Mouse (Mus musculus): ENCODE data around the gene Wsb1. TPM values are rescaled to one million over a fixed set of nuclear protein-coding genes. Genes with fewer than 3 reads are reported as not detected.
A peak's percentile ranks its signal among the peaks of the same experiment; 100 is the strongest.

Wsb1 gene
- polyA plus RNA-seq, 1 experiment from 2014 or later, result 114 TPM

- no peak overlapping the region for H3K4me2 ChIP-seq
- no peak for DNase-seq (ENCODE audit: low spot score)
- no peak for ATAC-seq (replicated peaks; ENCODE audit: low FRiP score)
- no peak overlapping the region for H3K27ac ChIP-seq (ENCODE audit: low read depth, low read length)
- H3K9ac ChIP-seq (ENCODE audit: low read depth, low read length), result no peak overlapping the region
- H3K27me3 ChIP-seq (replicated peaks; ENCODE audit: control insufficient read depth, insufficient read depth, low read length), result no peaks in the 10 kb centered on the region
- H3K9me3 ChIP-seq (ENCODE audit: control insufficient read depth, low read length), result no peaks in the 10 kb centered on the region
- H3K4me1 ChIP-seq (replicated peaks; ENCODE audit: control insufficient read depth, insufficient read depth, low read length), result peaks cover 4% of the 10 kb centered on the region
- WGBS, result 91% methylated on average over 2 of the region's 2 CpGs
- no peak overlapping the region for H3K4me3 ChIP-seq (ENCODE audit: low read depth, low read length)
- no peaks in the 10 kb centered on the region for H3K36me3 ChIP-seq (ENCODE audit: control insufficient read depth, insufficient read depth, low read length)
Measured at GRCm38 (mm10) chr11:79228089-79228488, 26.4 kb downstream of the Wsb1 start.

- 73% methylated on average over 8 of the region's 8 CpGs for WGBS
- Histone ChIP-seq H3K4me1 (replicated peaks; ENCODE audit: control insufficient read depth, insufficient read depth, low read length) (peaks cover 4% of the 10 kb centered on the region), H3K9ac (ENCODE audit: low read depth, low read length) (no peak overlapping the region), H3K4me3 (ENCODE audit: low read depth, low read length) (no peak overlapping the region), H3K27ac (ENCODE audit: low read depth, low read length) (no peak overlapping the region), H3K9me3 (ENCODE audit: control insufficient read depth, low read length) (no peaks in the 10 kb centered on the region), H3K36me3 (ENCODE audit: control insufficient read depth, insufficient read depth, low read length) (no peaks in the 10 kb centered on the region), H3K27me3 (replicated peaks; ENCODE audit: control insufficient read depth, insufficient read depth, low read length) (no peaks in the 10 kb centered on the region), H3K4me2 (no peak overlapping the region)
- ATAC-seq (replicated peaks; ENCODE audit: low FRiP score), result no peak
- no peak for DNase-seq (ENCODE audit: low spot score)
Measured at GRCm38 (mm10) chr11:79225371-79226155, 28.9 kb downstream of the Wsb1 start.

GRCm38 (mm10) chr11:79224562-79225280, 29.8 kb downstream of the Wsb1 start:
- DNase-seq (ENCODE audit: low spot score) (peak; percentile 88), ATAC-seq (replicated peaks; ENCODE audit: low FRiP score) (peak; percentile 49; the same call in 1 of the 2 replicates)
- Histone ChIP-seq H3K4me1 (replicated peaks; ENCODE audit: control insufficient read depth, insufficient read depth, low read length) (peaks cover 4% of the 10 kb centered on the region), H3K36me3 (ENCODE audit: control insufficient read depth, insufficient read depth, low read length) (no peaks in the 10 kb centered on the region), H3K27ac (ENCODE audit: low read depth, low read length) (peak overlapping the region; percentile 42; the same call in 1 of the 2 replicates), H3K4me2 (peak overlapping the region; percentile 52), H3K9ac (ENCODE audit: low read depth, low read length) (peak overlapping the region; percentile 48), H3K27me3 (replicated peaks; ENCODE audit: control insufficient read depth, insufficient read depth, low read length) (no peaks in the 10 kb centered on the region), H3K4me3 (ENCODE audit: low read depth, low read length) (no peak overlapping the region), H3K9me3 (ENCODE audit: control insufficient read depth, low read length) (no peaks in the 10 kb centered on the region)
- WGBS, result 26% methylated on average over 18 of the region's 18 CpGs

GRCm38 (mm10) chr11:79223420-79223819, 31.1 kb downstream of the Wsb1 start:
- no peak overlapping the region for H3K4me3 ChIP-seq (ENCODE audit: low read depth, low read length)
- ATAC-seq (replicated peaks; ENCODE audit: low FRiP score) (no peak), DNase-seq (ENCODE audit: low spot score) (no peak)
- WGBS, result 76% methylated on average over 6 of the region's 6 CpGs
- H3K36me3 ChIP-seq (ENCODE audit: control insufficient read depth, insufficient read depth, low read length), result no peaks in the 10 kb centered on the region
- H3K27me3 ChIP-seq (replicated peaks; ENCODE audit: control insufficient read depth, insufficient read depth, low read length), result no peaks in the 10 kb centered on the region
- no peak overlapping the region for H3K27ac ChIP-seq (ENCODE audit: low read depth, low read length)
- H3K4me2 ChIP-seq, result no peak overlapping the region
- H3K9ac ChIP-seq (ENCODE audit: low read depth, low read length), result no peak overlapping the region
- H3K4me1 ChIP-seq (replicated peaks; ENCODE audit: control insufficient read depth, insufficient read depth, low read length), result peaks cover 4% of the 10 kb centered on the region
- H3K9me3 ChIP-seq (ENCODE audit: control insufficient read depth, low read length), result no peaks in the 10 kb centered on the region

- Histone ChIP-seq H3K27ac (ENCODE audit: low read depth, low read length) (no peak overlapping the region), H3K9me3 (ENCODE audit: control insufficient read depth, low read length) (no peaks in the 10 kb centered on the region; the same call in 1 of the 2 replicates), H3K4me3 (ENCODE audit: low read depth, low read length) (no peak overlapping the region), H3K4me1 (replicated peaks; ENCODE audit: control insufficient read depth, insufficient read depth, low read length) (peaks cover 4% of the 10 kb centered on the region), H3K36me3 (ENCODE audit: control insufficient read depth, insufficient read depth, low read length) (no peaks in the 10 kb centered on the region), H3K9ac (ENCODE audit: low read depth, low read length) (no peak overlapping the region), H3K27me3 (replicated peaks; ENCODE audit: control insufficient read depth, insufficient read depth, low read length) (no peaks in the 10 kb centered on the region), H3K4me2 (no peak overlapping the region)
- 86% methylated on average over 6 of the region's 6 CpGs for WGBS
- DNase-seq (ENCODE audit: low spot score) (no peak), ATAC-seq (replicated peaks; ENCODE audit: low FRiP score) (no peak)
Measured at GRCm38 (mm10) chr11:79222661-79223060, 31.8 kb downstream of the Wsb1 start.

GRCm38 (mm10) chr11:79221641-79222040, 32.8 kb downstream of the Wsb1 start:
- no peak overlapping the region for H3K4me3 ChIP-seq (ENCODE audit: low read depth, low read length)
- no peak overlapping the region for H3K9ac ChIP-seq (ENCODE audit: low read depth, low read length)
- no peaks in the 10 kb centered on the region for H3K36me3 ChIP-seq (ENCODE audit: control insufficient read depth, insufficient read depth, low read length)
- no peaks in the 10 kb centered on the region for H3K27me3 ChIP-seq (replicated peaks; ENCODE audit: control insufficient read depth, insufficient read depth, low read length)
- H3K4me2 ChIP-seq, result no peak overlapping the region
- 70% methylated on average over 5 of the region's 5 CpGs for WGBS
- peaks cover 4% of the 10 kb centered on the region for H3K4me1 ChIP-seq (replicated peaks; ENCODE audit: control insufficient read depth, insufficient read depth, low read length)
- H3K9me3 ChIP-seq (ENCODE audit: control insufficient read depth, low read length), result no peaks in the 10 kb centered on the region; the same call in 1 of the 2 replicates
- no peak for DNase-seq (ENCODE audit: low spot score)
- no peak overlapping the region for H3K27ac ChIP-seq (ENCODE audit: low read depth, low read length)
- no peak for ATAC-seq (replicated peaks; ENCODE audit: low FRiP score)

- Histone ChIP-seq H3K9me3 (ENCODE audit: control insufficient read depth, low read length) (no peaks in the 10 kb centered on the region; the same call in 1 of the 2 replicates), H3K27ac (ENCODE audit: low read depth, low read length) (no peak overlapping the region), H3K36me3 (ENCODE audit: control insufficient read depth, insufficient read depth, low read length) (no peaks in the 10 kb centered on the region), H3K4me3 (ENCODE audit: low read depth, low read length) (no peak overlapping the region), H3K27me3 (replicated peaks; ENCODE audit: control insufficient read depth, insufficient read depth, low read length) (no peaks in the 10 kb centered on the region), H3K9ac (ENCODE audit: low read depth, low read length) (no peak overlapping the region), H3K4me1 (replicated peaks; ENCODE audit: control insufficient read depth, insufficient read depth, low read length) (peaks cover 4% of the 10 kb centered on the region), H3K4me2 (no peak overlapping the region)
- ATAC-seq (replicated peaks; ENCODE audit: low FRiP score) (no peak), DNase-seq (ENCODE audit: low spot score) (no peak)
- WGBS, result 72% methylated on average over 8 of the region's 8 CpGs
Measured at GRCm38 (mm10) chr11:79218936-79219626, 35.4 kb downstream of the Wsb1 start.

GRCm38 (mm10) chr11:79218061-79218460, 36.4 kb downstream of the Wsb1 start:
- no peaks in the 10 kb centered on the region for H3K27me3 ChIP-seq (replicated peaks; ENCODE audit: control insufficient read depth, insufficient read depth, low read length)
- 88% methylated on average over 1 of the region's 1 CpGs for WGBS
- no peak overlapping the region for H3K4me2 ChIP-seq
- H3K9ac ChIP-seq (ENCODE audit: low read depth, low read length), result no peak overlapping the region
- H3K4me1 ChIP-seq (replicated peaks; ENCODE audit: control insufficient read depth, insufficient read depth, low read length), result peaks cover 5% of the 10 kb centered on the region; the same call in 1 of the 2 replicates
- DNase-seq (ENCODE audit: low spot score) (no peak), ATAC-seq (replicated peaks; ENCODE audit: low FRiP score) (no peak)
- H3K27ac ChIP-seq (ENCODE audit: low read depth, low read length), result no peak overlapping the region
- no peak overlapping the region for H3K4me3 ChIP-seq (ENCODE audit: low read depth, low read length)
- H3K36me3 ChIP-seq (ENCODE audit: control insufficient read depth, insufficient read depth, low read length), result no peaks in the 10 kb centered on the region
- no peaks in the 10 kb centered on the region; the same call in 1 of the 2 replicates for H3K9me3 ChIP-seq (ENCODE audit: control insufficient read depth, low read length)
